Mouse (Mus musculus): ENCODE data around the gene Bex1. TPM values are rescaled to one million over a fixed set of nuclear protein-coding genes. Genes with fewer than 3 reads are reported as not detected.

The Bex1 gene
- total RNA-seq (2014; fragmentation: Nextera tagmentation) (1.8 TPM in 1 of 2 replicates, not detected in the other), total RNA-seq (2017) (2.0 TPM in 1 of 2 replicates, not detected in the other)

- peak; percentile 82 for ATAC-seq (replicated peaks; ENCODE audit: poor library complexity, severe bottlenecking)
Measured at GRCm38 (mm10) chrX:136214729-136215677, at the start of gene Bex1, which contains the start of gene Tceal7. Gene Bex1 (minus strand): TSS chrX:136215513. Gene Tceal7 (plus strand): TSS chrX:136214779.

- no peak for ATAC-seq (replicated peaks; ENCODE audit: poor library complexity, severe bottlenecking)
Measured at GRCm38 (mm10) chrX:136252023-136252729, 36.9 kb upstream of the Bex1 start.

- no peak for ATAC-seq (replicated peaks; ENCODE audit: poor library complexity, severe bottlenecking)
Measured at GRCm38 (mm10) chrX:136249671-136250070, 34.4 kb upstream of the Bex1 start.

GRCm38 (mm10) chrX:136248811-136249210 is 33.5 kb upstream of the Bex1 start:
- ATAC-seq (replicated peaks; ENCODE audit: poor library complexity, severe bottlenecking): no peak

- ATAC-seq (replicated peaks; ENCODE audit: poor library complexity, severe bottlenecking): no peak
Measured at GRCm38 (mm10) chrX:136245521-136246071, 30.3 kb upstream of the Bex1 start.

- peak; percentile 99 for ATAC-seq (replicated peaks; ENCODE audit: poor library complexity, severe bottlenecking)
Measured at GRCm38 (mm10) chrX:136244574-136245229, 29.4 kb upstream of the Bex1 start, which contains the start of gene Tceal9. Gene Tceal9 (plus strand): TSS chrX:136245079.

- peak; percentile 52 for ATAC-seq (replicated peaks; ENCODE audit: poor library complexity, severe bottlenecking)
Measured at GRCm38 (mm10) chrX:136243181-136243580, 27.9 kb upstream of the Bex1 start.

- peak; percentile 58; the same call in 1 of the 2 replicates for ATAC-seq (replicated peaks; ENCODE audit: poor library complexity, severe bottlenecking)
Measured at GRCm38 (mm10) chrX:136238118-136238517, 22.8 kb upstream of the Bex1 start.

GRCm38 (mm10) chrX:136227768-136228167 is 12.5 kb upstream of the Bex1 start:
- no peak for ATAC-seq (replicated peaks; ENCODE audit: poor library complexity, severe bottlenecking)

GRCm38 (mm10) chrX:136223714-136224113 is 8.4 kb upstream of the Bex1 start:
- no peak for ATAC-seq (replicated peaks; ENCODE audit: poor library complexity, severe bottlenecking)

- no peak for ATAC-seq (replicated peaks; ENCODE audit: poor library complexity, severe bottlenecking)
Measured at GRCm38 (mm10) chrX:136216303-136216702, 990 bp upstream of the Bex1 start.

- no peak for ATAC-seq (replicated peaks; ENCODE audit: poor library complexity, severe bottlenecking)
Measured at GRCm38 (mm10) chrX:136213396-136213795, 1.9 kb downstream of the Bex1 start.

- no peak for ATAC-seq (replicated peaks; ENCODE audit: poor library complexity, severe bottlenecking)
Measured at GRCm38 (mm10) chrX:136204406-136204805, 10.9 kb downstream of the Bex1 start.

- peak; percentile 77 for ATAC-seq (replicated peaks; ENCODE audit: poor library complexity, severe bottlenecking)
Measured at GRCm38 (mm10) chrX:136203664-136204066, 11.6 kb downstream of the Bex1 start, which contains the start of gene Tceal5. Gene Tceal5 (minus strand): TSS chrX:136203876.

GRCm38 (mm10) chrX:136203257-136203656 is 12.1 kb downstream of the Bex1 start:
- no peak for ATAC-seq (replicated peaks; ENCODE audit: poor library complexity, severe bottlenecking)

- ATAC-seq (replicated peaks; ENCODE audit: poor library complexity, severe bottlenecking): peak; percentile 79
Measured at GRCm38 (mm10) chrX:136196873-136197272, 18.4 kb downstream of the Bex1 start.

GRCm38 (mm10) chrX:136195193-136195944 is 19.9 kb downstream of the Bex1 start:
- ATAC-seq (replicated peaks; ENCODE audit: poor library complexity, severe bottlenecking): no peak

GRCm38 (mm10) chrX:136183107-136183506 is 32.2 kb downstream of the Bex1 start:
- no peak for ATAC-seq (replicated peaks; ENCODE audit: poor library complexity, severe bottlenecking)

GRCm38 (mm10) chrX:136180897-136181553 is 34.3 kb downstream of the Bex1 start:
- peak; percentile 95 for ATAC-seq (replicated peaks; ENCODE audit: poor library complexity, severe bottlenecking)

Measured in granulocyte monocyte progenitor cell, adult 5-6 weeks (primary cell).